Mouse (Mus musculus) c-Kit-negative CD71-positive TER-119-positive erythroid progenitor cells, embryonic 14.5 days (primary cell): Measurements from ENCODE around the gene Myo18a.

Experiments used
- DNase-seq: peaks from one replicate; pipeline ENCODE4 v3.0.0-alpha.2; 2013; ENCODE audit warnings: low read depth, low spot score

The Myo18a gene

GRCm38 (mm10) chr11:77836751-77837150, 73.7 kb downstream of the Myo18a start:
- DNase-seq, result no peak

GRCm38 (mm10) chr11:77837856-77838255, 74.8 kb downstream of the Myo18a start:
- DNase-seq, result no peak

- DNase-seq, result no peak
Measured at GRCm38 (mm10) chr11:77840523-77841245, 77.6 kb downstream of the Myo18a start.

- no peak for DNase-seq
Measured at GRCm38 (mm10) chr11:77843068-77843905, 80.2 kb downstream of the Myo18a start.

GRCm38 (mm10) chr11:77843906-77844200, 80.8 kb downstream of the Myo18a start:
- no peak for DNase-seq

GRCm38 (mm10) chr11:77847599-77848128, 84.6 kb downstream of the Myo18a start:
- no peak for DNase-seq

- no peak for DNase-seq
Measured at GRCm38 (mm10) chr11:77848131-77848530, 85.1 kb downstream of the Myo18a start.

- DNase-seq, result no peak
Measured at GRCm38 (mm10) chr11:77849151-77849550, 86.1 kb downstream of the Myo18a start.

- DNase-seq, result no peak
Measured at GRCm38 (mm10) chr11:77850401-77851244, 87.6 kb downstream of the Myo18a start.

GRCm38 (mm10) chr11:77851483-77852010, 88.5 kb downstream of the Myo18a start:
- DNase-seq, result no peak

GRCm38 (mm10) chr11:77852195-77852594, 89.1 kb downstream of the Myo18a start:
- DNase-seq, result no peak

- DNase-seq, result no peak
Measured at GRCm38 (mm10) chr11:77852941-77853668, 90.1 kb downstream of the Myo18a start.

- DNase-seq, result no peak
Measured at GRCm38 (mm10) chr11:77854641-77855040, 91.6 kb downstream of the Myo18a start.

GRCm38 (mm10) chr11:77855396-77855795, 92.3 kb downstream of the Myo18a start:
- DNase-seq, result no peak

GRCm38 (mm10) chr11:77857089-77857488, 94.0 kb downstream of the Myo18a start:
- DNase-seq, result no peak

- no peak for DNase-seq
Measured at GRCm38 (mm10) chr11:77858589-77858988, 95.5 kb downstream of the Myo18a start.

- DNase-seq, result no peak
Measured at GRCm38 (mm10) chr11:77860947-77861346, 97.9 kb downstream of the Myo18a start.

- DNase-seq, result no peak
Measured at GRCm38 (mm10) chr11:77862887-77863286, 99.8 kb downstream of the Myo18a start.

- no peak for DNase-seq
Measured at GRCm38 (mm10) chr11:77864771-77865170, 101.7 kb downstream of the Myo18a start.

- DNase-seq, result no peak
Measured at GRCm38 (mm10) chr11:77867419-77868083, 104.5 kb downstream of the Myo18a start.
